Mouse (Mus musculus): Measurements from ENCODE around the gene Kera.

DNA sequence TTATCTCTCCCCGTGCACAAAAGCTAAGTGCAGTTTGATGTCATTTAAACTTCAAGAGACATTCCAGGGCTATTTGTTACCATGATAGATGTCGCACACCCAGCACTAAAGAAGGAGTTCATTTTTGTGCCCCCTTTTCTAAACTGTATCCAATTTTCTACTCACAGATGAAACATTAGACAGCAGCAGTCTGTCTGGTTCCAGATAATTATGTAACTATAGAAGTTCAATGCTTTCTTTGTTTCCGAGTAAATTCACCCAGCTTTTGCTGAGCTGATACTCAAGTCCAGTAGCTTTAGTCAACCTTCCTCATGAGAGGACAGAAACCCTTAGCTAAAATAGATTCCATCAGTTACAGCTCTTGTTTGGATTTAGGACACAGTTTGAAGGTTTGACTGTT lies 22.5 kb upstream of the Kera start:
- no peak for TF ChIP-seq POU5F1 (IDR thresholded peaks at IDR 0.05; ENCODE audit: borderline replicate concordance, low read length)
- TF ChIP-seq CTCF (conservative IDR thresholded peaks at IDR 0.05; ENCODE audit: low read length), result no peak

Data from E14TG2a.4 (cell line).